Mouse (Mus musculus): ENCODE data around the gene 6030452D12Rik. TPM values are rescaled to one million over a fixed set of nuclear protein-coding genes. Genes with fewer than 3 reads are reported as not detected.
A peak's percentile ranks its signal among the peaks of the same experiment; 100 is the strongest.

6030452D12Rik gene
- total RNA-seq, 2 experiments from 2014 or later: not detected

DNA sequence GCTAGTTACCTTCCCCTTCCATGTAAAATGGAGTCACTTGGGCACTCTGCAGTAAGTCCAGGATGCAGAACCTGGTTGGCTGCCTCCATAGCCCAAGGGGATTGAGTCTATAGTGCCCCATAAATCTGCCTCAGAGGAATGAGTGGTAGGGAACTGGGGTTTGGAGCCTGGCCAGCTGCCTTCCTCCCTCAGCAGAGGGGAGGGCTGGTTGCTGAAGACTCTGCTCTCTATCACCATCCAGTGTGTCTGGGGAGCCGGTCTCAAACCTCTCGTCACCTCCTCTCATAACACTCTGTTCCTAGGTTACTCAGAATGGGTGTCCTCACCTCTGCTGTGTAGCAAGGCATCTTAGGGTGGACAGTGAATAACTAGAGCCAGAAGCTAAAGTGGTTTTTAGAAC, 16.3 kb downstream of the 6030452D12Rik start:
- DNase-seq: no peak

GRCm38 (mm10) chr8:106518763-106519162, 18.4 kb downstream of the 6030452D12Rik start:
- DNase-seq: no peak

DNA sequence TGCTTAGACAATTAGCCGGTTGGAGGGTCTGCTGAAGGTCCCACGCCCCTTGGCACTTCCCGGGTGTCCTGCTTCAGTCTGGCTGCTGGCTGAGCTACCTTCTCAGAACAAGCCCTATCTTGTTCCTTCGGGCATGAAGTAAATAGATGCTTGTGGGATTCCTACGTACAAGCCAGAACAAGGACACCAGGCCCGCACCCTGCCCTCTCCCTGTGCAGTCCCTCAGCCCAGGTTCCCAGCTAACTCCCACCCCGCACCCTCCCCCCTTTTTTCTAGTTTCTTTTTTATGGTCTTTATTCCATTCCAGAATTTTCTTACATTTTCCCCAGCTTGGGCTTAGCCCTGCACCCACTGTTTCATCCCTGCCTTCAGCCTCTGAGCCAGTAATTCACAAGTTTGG, 20.3 kb downstream of the 6030452D12Rik start:
- DNase-seq: no peak

DNA sequence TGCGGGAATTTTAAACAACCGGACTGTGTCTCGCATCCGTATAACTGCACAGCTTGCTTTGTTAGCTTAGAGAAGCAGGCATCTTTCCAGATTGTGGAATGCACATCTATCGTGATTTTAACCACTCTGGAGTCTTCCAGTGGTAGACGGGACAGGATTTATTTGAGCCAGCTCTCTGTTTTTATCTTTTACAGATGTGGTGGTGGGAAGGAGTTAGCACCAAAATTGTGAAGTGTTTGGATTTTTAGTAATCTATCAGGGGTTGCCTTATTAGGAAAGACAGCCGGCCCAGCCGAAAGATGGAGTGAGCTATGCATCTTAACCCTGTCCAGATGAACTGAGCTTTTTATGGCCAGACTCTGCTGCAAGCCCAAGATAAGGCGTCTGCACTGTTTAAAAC, 21.5 kb downstream of the 6030452D12Rik start:
- no peak for DNase-seq

DNA sequence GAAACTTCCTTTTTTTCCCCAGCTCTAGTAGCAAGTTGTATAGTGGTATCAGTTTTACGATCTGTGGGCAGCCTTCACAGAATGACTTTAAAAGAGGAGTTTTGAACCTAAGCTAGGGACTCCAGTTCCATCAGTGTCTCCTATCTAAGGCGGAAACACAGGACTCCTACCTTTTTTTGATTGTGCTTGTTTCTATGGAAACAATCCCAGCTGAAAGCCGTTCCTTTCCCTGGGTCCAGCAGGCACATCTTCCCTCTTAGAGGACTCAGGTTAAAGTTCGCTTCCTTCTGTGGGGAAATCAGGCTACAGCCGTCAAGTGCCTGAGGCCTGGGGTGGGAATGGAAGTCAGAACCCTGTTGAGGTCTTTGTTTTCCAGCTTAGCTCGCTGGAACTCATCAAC, 26.4 kb downstream of the 6030452D12Rik start:
- no peak for DNase-seq

- DNase-seq: no peak
Measured at GRCm38 (mm10) chr8:106527241-106528036, 27.1 kb downstream of the 6030452D12Rik start.

DNA sequence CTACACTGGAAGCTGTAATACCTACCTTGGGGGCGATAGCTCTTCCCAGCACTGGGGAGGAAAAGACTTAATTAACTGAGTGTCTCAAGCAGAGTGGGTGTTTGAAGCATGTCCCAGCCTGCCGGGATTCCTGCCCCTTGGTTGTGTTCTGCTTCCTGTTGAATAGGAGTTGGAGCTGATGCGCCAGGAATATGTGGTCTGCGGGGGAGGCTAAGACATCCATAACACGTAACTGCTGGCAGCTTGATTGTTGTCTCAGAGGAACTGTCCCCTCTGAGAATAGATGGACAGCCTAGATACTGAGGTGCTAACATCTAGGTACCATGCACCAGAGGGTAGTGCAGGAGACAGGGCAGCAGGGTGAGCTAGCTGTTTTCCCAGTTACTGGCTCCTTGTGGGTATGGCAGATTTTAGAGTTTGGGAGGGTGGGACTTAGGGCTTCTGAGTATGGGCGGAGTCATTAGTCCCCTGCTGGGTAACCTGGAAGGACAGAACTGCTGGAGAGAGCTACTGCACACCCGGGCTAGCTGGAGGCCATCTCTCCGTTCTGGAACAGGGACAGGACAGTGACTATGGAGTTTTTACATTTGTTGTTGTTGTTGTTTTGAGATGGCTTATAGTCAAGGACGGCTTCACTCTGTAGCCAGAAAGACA, 28.4 kb downstream of the 6030452D12Rik start:
- DNase-seq: no peak

- no peak for DNase-seq
Measured at GRCm38 (mm10) chr8:106529885-106530482, 29.7 kb downstream of the 6030452D12Rik start.

DNA sequence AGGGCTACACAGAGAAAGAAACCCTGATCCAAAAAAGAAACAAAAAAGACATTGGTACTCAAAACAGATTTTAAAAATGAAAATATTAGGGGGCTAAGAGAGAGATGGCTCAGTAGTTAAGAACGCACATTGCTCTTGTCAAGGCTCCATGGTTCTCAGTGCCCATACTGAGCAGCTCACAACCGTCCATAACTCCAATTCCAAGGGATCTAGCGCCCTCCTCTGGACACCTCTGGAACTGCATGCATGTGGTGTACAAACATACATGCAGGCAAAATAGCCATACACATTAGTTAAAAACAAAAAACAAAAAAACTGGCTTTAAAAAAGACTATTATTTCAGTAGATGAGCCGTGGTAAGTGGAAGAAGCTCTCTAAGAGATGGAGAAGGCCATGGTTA, 30.2 kb downstream of the 6030452D12Rik start:
- DNase-seq: peak; percentile 25

DNA sequence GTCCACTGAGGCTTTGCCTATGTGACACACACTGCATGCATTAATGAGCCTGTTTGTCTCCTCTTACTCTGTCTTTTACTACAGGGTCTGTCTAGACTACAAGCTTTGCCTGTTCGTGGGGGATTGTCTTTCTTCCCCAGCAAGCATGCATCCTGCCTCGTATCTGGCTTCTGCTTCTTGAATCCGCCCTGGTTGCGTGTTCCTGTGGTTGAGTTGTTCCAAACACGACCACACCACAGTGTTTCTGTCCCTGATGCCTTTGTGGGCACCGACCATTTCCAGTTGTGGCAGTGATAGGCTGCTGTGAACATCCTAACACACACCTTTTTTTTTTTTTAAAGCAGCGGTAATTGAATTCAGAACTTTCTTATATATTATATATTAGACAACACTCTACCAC, 33.4 kb downstream of the 6030452D12Rik start:
- DNase-seq: no peak

GRCm38 (mm10) chr8:106534449-106534848, 34.1 kb downstream of the 6030452D12Rik start:
- DNase-seq: peak; percentile 54

DNA sequence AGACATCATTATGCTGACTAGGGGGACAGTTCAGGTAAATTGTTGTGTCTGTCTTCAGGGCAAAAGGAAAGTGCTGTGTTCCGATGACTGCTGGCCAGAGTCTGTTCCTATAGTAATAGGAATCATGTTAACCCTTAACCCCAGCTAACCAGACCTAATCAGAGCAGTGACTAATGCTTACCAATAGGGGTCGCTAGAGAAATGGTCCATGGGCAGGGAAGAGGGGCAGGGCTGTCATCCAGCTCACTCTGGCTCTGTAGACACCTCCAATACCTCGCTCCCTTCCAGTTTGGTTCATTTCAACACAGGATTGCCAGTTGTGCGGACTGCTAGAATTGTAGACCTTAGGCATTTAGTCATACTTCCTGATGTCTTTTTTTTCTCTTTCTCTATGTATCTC, 35.1 kb downstream of the 6030452D12Rik start:
- DNase-seq: no peak

- no peak for DNase-seq
Measured at GRCm38 (mm10) chr8:106539193-106539592, 38.9 kb downstream of the 6030452D12Rik start.

GRCm38 (mm10) chr8:106541002-106541401, 40.7 kb downstream of the 6030452D12Rik start:
- no peak for DNase-seq

DNA sequence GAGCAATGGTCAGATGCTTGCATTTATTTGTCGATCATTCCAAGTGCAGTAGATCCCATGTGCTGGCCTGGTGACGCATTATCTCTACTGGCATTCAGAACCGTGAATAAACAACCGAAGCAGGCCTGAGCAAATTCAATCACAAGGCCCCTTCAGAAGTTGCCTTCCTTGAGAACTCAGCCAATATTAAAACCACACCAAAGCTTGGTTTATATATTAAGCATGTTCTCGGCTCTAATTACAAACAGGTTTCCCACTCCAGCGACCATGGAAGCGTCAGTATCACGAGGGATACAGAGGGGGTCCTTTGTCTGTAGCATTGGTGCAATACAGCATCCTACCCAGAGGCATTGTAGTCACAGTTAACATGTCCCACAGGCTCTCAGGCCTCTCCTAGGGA, 42.7 kb downstream of the 6030452D12Rik start:
- DNase-seq: no peak

DNA sequence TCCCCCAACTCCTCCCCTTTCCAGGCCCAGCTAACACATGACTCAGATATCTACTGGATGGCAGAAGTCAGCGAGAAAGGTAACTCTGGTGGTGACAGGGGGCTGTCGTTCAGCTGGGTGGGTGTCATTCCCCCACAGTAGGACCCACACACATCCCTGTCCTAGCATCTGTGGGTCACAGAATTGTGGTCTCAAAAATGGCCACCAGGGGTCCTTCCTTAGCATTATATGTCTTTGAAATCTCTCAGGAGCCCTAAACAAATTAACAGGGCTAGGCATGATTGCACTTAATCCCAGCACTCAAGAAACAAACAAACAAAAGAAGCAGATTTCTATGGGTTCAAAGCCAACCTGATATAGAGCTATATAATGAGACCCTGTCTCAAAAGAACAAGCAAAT, 44.8 kb downstream of the 6030452D12Rik start:
- DNase-seq: no peak

- no peak for DNase-seq
Measured at GRCm38 (mm10) chr8:106546746-106547145, 46.4 kb downstream of the 6030452D12Rik start.

- no peak for DNase-seq
Measured at GRCm38 (mm10) chr8:106548366-106548936, 48.1 kb downstream of the 6030452D12Rik start.

DNA sequence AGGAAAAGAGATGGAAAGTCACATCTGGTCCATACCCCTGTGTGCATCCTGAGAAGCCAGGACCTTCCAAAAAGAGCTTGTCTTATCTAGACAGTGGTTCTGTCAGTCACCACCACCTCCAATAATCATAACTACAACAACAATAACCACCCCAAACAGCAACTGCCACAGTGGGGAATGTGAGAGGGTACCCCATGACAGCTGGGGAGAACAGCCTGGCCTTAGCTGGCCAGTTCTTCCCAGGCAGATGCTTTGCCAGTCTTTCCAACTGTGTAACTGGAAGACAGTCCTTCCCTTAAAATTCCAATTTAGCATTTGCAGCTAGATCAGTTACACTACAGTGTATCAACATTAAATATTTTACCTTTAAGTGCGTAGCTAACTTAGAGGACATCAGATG, 50.6 kb downstream of the 6030452D12Rik start:
- DNase-seq: no peak

- DNase-seq: no peak
Measured at GRCm38 (mm10) chr8:106554011-106554410, 53.7 kb downstream of the 6030452D12Rik start.

GRCm38 (mm10) chr8:106556068-106556645, 55.8 kb downstream of the 6030452D12Rik start:
- no peak for DNase-seq

Data from gastrocnemius, postnatal 10 days (tissue).